Mouse (Mus musculus) neural tube, embryonic 11.5 days (tissue): Measurements from ENCODE around the gene Kifc3. TPM values are rescaled to one million over a fixed set of nuclear protein-coding genes. Genes with fewer than 3 reads are reported as not detected.
A peak's percentile ranks its signal among the peaks of the same experiment; 100 is the strongest.

Experiments used
- ATAC-seq: fragments of 200-750 bp; cut with Nextera tagmentation; 2 replicates; pipeline ENCODE4 v1.8.0; 2017; ENCODE audit warnings: moderate number of reproducible peaks, mild to moderate bottlenecking, moderate TSS enrichment, moderate library complexity; ENCODE audit not compliant: insufficient read depth, low FRiP score, low TSS enrichment
- DNase-seq: peaks from one replicate; pipeline ENCODE4 v3.0.0-alpha.2; 2015; ENCODE audit warnings: low spot score
- H3K27ac ChIP-seq: fragments of 300-500 bp; sonication (generic); 2 replicates; pipeline ENCODE4 v1.5.1; 2014; ENCODE audit warnings: low read depth, mild to moderate bottlenecking, low read length
- H3K27me3 ChIP-seq: fragments of 300-500 bp; sonication (generic); 2 replicates; pipeline ENCODE4 v1.6.1; 2014; ENCODE audit warnings: mild to moderate bottlenecking, low read length, mixed read lengths; ENCODE audit not compliant: control insufficient read depth, insufficient read depth
- H3K36me3 ChIP-seq: fragments of 300-500 bp; sonication (generic); 2 replicates; pipeline ENCODE4 v1.6.1; 2014; ENCODE audit warnings: mild to moderate bottlenecking, low read length, moderate library complexity, mixed read lengths; ENCODE audit not compliant: control insufficient read depth, insufficient read depth
- H3K4me1 ChIP-seq: fragments of 300-500 bp; sonication (generic); 2 replicates; pipeline ENCODE4 v1.6.1; 2014; ENCODE audit warnings: low read length, mixed read lengths; ENCODE audit not compliant: control insufficient read depth, insufficient read depth
- H3K4me2 ChIP-seq: fragments of 300-500 bp; sonication (generic); 2 replicates; pipeline ENCODE4 v1.6.1; 2014; ENCODE audit warnings: low read depth, mild to moderate bottlenecking, moderate library complexity
- H3K4me3 ChIP-seq: fragments of 300-500 bp; sonication (generic); 2 replicates; pipeline ENCODE4 v1.5.1; 2014; ENCODE audit warnings: low read depth, low read length
- H3K9ac ChIP-seq: fragments of 300-500 bp; sonication (generic); 2 replicates; pipeline ENCODE4 v1.6.1; 2014; ENCODE audit warnings: mild to moderate bottlenecking, low read length
- H3K9me3 ChIP-seq: fragments of 300-500 bp; sonication (generic); 2 replicates; pipeline ENCODE4 v1.6.1; 2016; ENCODE audit warnings: low read length; ENCODE audit not compliant: control insufficient read depth
- WGBS: fragments of 180-500 bp; shearing (Covaris S2); extraction: QIAGEN DNeasy Blood & Tissue Kit; methylation state at CpG from one replicate; pipeline ENCODE4 v1.1.7; 2014; 5-methylcytosine and 5-hydroxymethylcytosine counted together
- polyA plus RNA-seq: library from polyadenylated mRNA; unstranded; fragments of >200 nt; fragmentation: Nextera tagmentation; extraction: Ambion mirVana; gene quantifications from 2 replicates; pipeline ENCODE4 v1.2.1, GENCODE M21; 2014

Kifc3 gene
- polyA plus RNA-seq, 1 experiment from 2014 or later = 7.4 TPM

- no peak overlapping the region for H3K9ac ChIP-seq
- 82% methylated on average over 3 of the region's 3 CpGs for WGBS
- DNase-seq (no peak), ATAC-seq (no peak)
- no peak overlapping the region for H3K27ac ChIP-seq
- H3K27me3 ChIP-seq = no peaks in the 10 kb centered on the region
- H3K4me1 ChIP-seq = peaks cover 8% of the 10 kb centered on the region; the same call in 1 of the 2 replicates
- H3K4me2 ChIP-seq = no peak overlapping the region
- H3K9me3 ChIP-seq = no peaks in the 10 kb centered on the region; the same call in 1 of the 2 replicates
- no peaks in the 10 kb centered on the region for H3K36me3 ChIP-seq
- no peak overlapping the region for H3K4me3 ChIP-seq
These were observed 124.6 kb downstream of the Kifc3 start for GRCm38 (mm10) chr8:95078055-95078454.

- no peak for ATAC-seq
- H3K27ac ChIP-seq = no peak overlapping the region
- no peak overlapping the region for H3K4me2 ChIP-seq
- 84% methylated on average over 17 of the region's 17 CpGs for WGBS
- H3K4me1 ChIP-seq = no peaks in the 10 kb centered on the region
- H3K36me3 ChIP-seq = no peaks in the 10 kb centered on the region
- H3K4me3 ChIP-seq = no peak overlapping the region
- H3K9ac ChIP-seq = no peak overlapping the region
- H3K27me3 ChIP-seq = no peaks in the 10 kb centered on the region
- no peak for DNase-seq
- H3K9me3 ChIP-seq = no peaks in the 10 kb centered on the region; the same call in 1 of the 2 replicates
These were observed 126.5 kb downstream of the Kifc3 start for GRCm38 (mm10) chr8:95076151-95076550.

GRCm38 (mm10) chr8:95075504-95075903, 127.1 kb downstream of the Kifc3 start:
- no peaks in the 10 kb centered on the region for H3K27me3 ChIP-seq
- no peak overlapping the region for H3K4me2 ChIP-seq
- H3K9ac ChIP-seq = no peak overlapping the region
- 82% methylated on average over 3 of the region's 3 CpGs for WGBS
- no peak overlapping the region for H3K4me3 ChIP-seq
- no peaks in the 10 kb centered on the region for H3K4me1 ChIP-seq
- no peaks in the 10 kb centered on the region for H3K36me3 ChIP-seq
- ATAC-seq (no peak), DNase-seq (no peak)
- no peaks in the 10 kb centered on the region; the same call in 1 of the 2 replicates for H3K9me3 ChIP-seq
- no peak overlapping the region for H3K27ac ChIP-seq

- ATAC-seq (no peak), DNase-seq (peak; percentile 59)
- Histone ChIP-seq H3K36me3 (no peaks in the 10 kb centered on the region), H3K27me3 (no peaks in the 10 kb centered on the region), H3K4me1 (no peaks in the 10 kb centered on the region), H3K4me2 (no peak overlapping the region), H3K4me3 (no peak overlapping the region), H3K27ac (no peak overlapping the region), H3K9ac (no peak overlapping the region), H3K9me3 (no peaks in the 10 kb centered on the region)
- WGBS = 44% methylated on average over 3 of the region's 3 CpGs
These were observed 135.0 kb downstream of the Kifc3 start for GRCm38 (mm10) chr8:95067582-95067981.

- H3K4me1 ChIP-seq = no peaks in the 10 kb centered on the region
- no peak for DNase-seq
- H3K9ac ChIP-seq = no peak overlapping the region
- H3K9me3 ChIP-seq = no peaks in the 10 kb centered on the region
- no peak overlapping the region for H3K27ac ChIP-seq
- no peak overlapping the region for H3K4me3 ChIP-seq
- ATAC-seq = no peak
- H3K4me2 ChIP-seq = no peak overlapping the region
- no peaks in the 10 kb centered on the region for H3K27me3 ChIP-seq
- H3K36me3 ChIP-seq = no peaks in the 10 kb centered on the region
- WGBS = 85% methylated on average over 2 of the region's 2 CpGs
These were observed 138.1 kb downstream of the Kifc3 start for GRCm38 (mm10) chr8:95064531-95064930.

GRCm38 (mm10) chr8:95059812-95060533, 142.6 kb downstream of the Kifc3 start:
- H3K4me1 ChIP-seq = no peaks in the 10 kb centered on the region
- WGBS = 81% methylated on average over 6 of the region's 6 CpGs
- ATAC-seq = no peak

GRCm38 (mm10) chr8:95058661-95059060, 144.0 kb downstream of the Kifc3 start:
- WGBS = 84% methylated on average over 6 of the region's 6 CpGs
- H3K4me3 ChIP-seq = no peak overlapping the region
- no peaks in the 10 kb centered on the region for H3K9me3 ChIP-seq
- no peaks in the 10 kb centered on the region for H3K36me3 ChIP-seq
- H3K4me1 ChIP-seq = no peaks in the 10 kb centered on the region
- no peak overlapping the region for H3K27ac ChIP-seq
- H3K4me2 ChIP-seq = no peak overlapping the region
- no peak for ATAC-seq
- DNase-seq = no peak
- no peaks in the 10 kb centered on the region for H3K27me3 ChIP-seq
- H3K9ac ChIP-seq = no peak overlapping the region

More at GRCm38 (mm10) chr8:95059812-95060533, 142.6 kb downstream of the Kifc3 start:
- H3K36me3 ChIP-seq = no peaks in the 10 kb centered on the region
- no peaks in the 10 kb centered on the region for H3K27me3 ChIP-seq
- no peak overlapping the region for H3K27ac ChIP-seq
- no peaks in the 10 kb centered on the region for H3K9me3 ChIP-seq
- no peak overlapping the region for H3K9ac ChIP-seq
- H3K4me2 ChIP-seq = no peak overlapping the region
- DNase-seq = no peak
- H3K4me3 ChIP-seq = no peak overlapping the region

GRCm38 (mm10) chr8:95056414-95056813, 146.2 kb downstream of the Kifc3 start:
- no peak overlapping the region for H3K4me3 ChIP-seq
- H3K9ac ChIP-seq = no peak overlapping the region
- H3K4me1 ChIP-seq = no peaks in the 10 kb centered on the region
- H3K4me2 ChIP-seq = no peak overlapping the region
- H3K36me3 ChIP-seq = no peaks in the 10 kb centered on the region
- 80% methylated on average over 5 of the region's 5 CpGs for WGBS
- H3K27me3 ChIP-seq = no peaks in the 10 kb centered on the region
- DNase-seq = no peak
- ATAC-seq = no peak
- H3K27ac ChIP-seq = no peak overlapping the region
- no peaks in the 10 kb centered on the region for H3K9me3 ChIP-seq

- no peak within 1 kb of the TSS for H3K4me2 ChIP-seq
- 28% methylated on average over 2 of the region's 2 CpGs for WGBS
- H3K27me3 ChIP-seq = no peaks in the 10 kb centered on the region
- no peak within 1 kb of the TSS for H3K27ac ChIP-seq
- no peaks in the 10 kb centered on the region for H3K4me1 ChIP-seq
- ATAC-seq = no peak
- H3K36me3 ChIP-seq = no peaks in the 10 kb centered on the region
- DNase-seq = no peak
- no peak within 1 kb of the TSS for H3K4me3 ChIP-seq
- H3K9ac ChIP-seq = no peak within 1 kb of the TSS
- no peaks in the 10 kb centered on the region for H3K9me3 ChIP-seq
These were observed 147.6 kb downstream of the Kifc3 start, which contains the start of gene Drc7 for GRCm38 (mm10) chr8:95054927-95055510. TSS of gene Drc7 (plus strand) at chr8:95055103.
